Mouse (Mus musculus) liver, embryonic 11.5 days (tissue): ENCODE measurements at regions not wholly inside any gene's neighbourhood (a gene's known extent, or its start where the extent isn't known, plus 50 kb on each side); places are given as distances from the start of the nearest gene placed in this dataset.
"Not testable (repeated sequence)": the region's sequence is repeated elsewhere in the genome, so short reads cannot be mapped to it uniquely, and the experiment has no call there.

Experiments used
- ATAC-seq: fragments of 200-750 bp; cut with Nextera tagmentation; replicated peaks from 2 replicates; pipeline ENCODE4 v1.8.0; 2017; ENCODE audit warnings: moderate number of reproducible peaks, mild to moderate bottlenecking, moderate TSS enrichment, moderate library complexity; ENCODE audit not compliant: low FRiP score
- DNase-seq: peaks from one replicate; pipeline ENCODE4 v3.0.0-alpha.2; 2017; ENCODE audit warnings: low spot score
- H3K27ac ChIP-seq: fragments of 300-500 bp; sonication (generic); 2 replicates; pipeline ENCODE4 v1.5.1; 2014; ENCODE audit warnings: mild to moderate bottlenecking, low read depth, low read length, control low read depth
- H3K27me3 ChIP-seq: fragments of 300-500 bp; sonication (generic); replicated peaks from 2 replicates; pipeline ENCODE4 v1.6.1; 2014; ENCODE audit warnings: low read length, mixed read lengths; ENCODE audit not compliant: control insufficient read depth, insufficient read depth
- H3K36me3 ChIP-seq: fragments of 300-500 bp; sonication (generic); 2 replicates; pipeline ENCODE4 v1.6.1; 2014; ENCODE audit warnings: mild to moderate bottlenecking, low read length, moderate library complexity, mixed read lengths; ENCODE audit not compliant: control insufficient read depth, insufficient read depth
- H3K4me1 ChIP-seq: fragments of 300-500 bp; sonication (generic); replicated peaks from 2 replicates; pipeline ENCODE4 v1.6.1; 2014; ENCODE audit warnings: low read length, mixed read lengths; ENCODE audit not compliant: control insufficient read depth, insufficient read depth
- H3K4me2 ChIP-seq: fragments of 300-500 bp; sonication (generic); 2 replicates; pipeline ENCODE4 v1.6.1; 2014; ENCODE audit warnings: mild to moderate bottlenecking, control low read depth, moderate library complexity
- H3K4me3 ChIP-seq: fragments of 300-500 bp; sonication (generic); 2 replicates; pipeline ENCODE4 v1.5.1; 2014; ENCODE audit warnings: low read depth, low read length, control low read depth
- H3K9ac ChIP-seq: fragments of 300-500 bp; sonication (generic); 2 replicates; pipeline ENCODE4 v1.6.1; 2014; ENCODE audit warnings: low read depth, low read length, control low read depth
- H3K9me3 ChIP-seq: fragments of 300-500 bp; sonication (generic); 2 replicates; pipeline ENCODE4 v1.6.1; 2016; ENCODE audit warnings: low read length, inconsistent platforms, mixed read lengths; ENCODE audit not compliant: control insufficient read depth
- WGBS: fragments of 180-500 bp; shearing (Covaris S2); extraction: QIAGEN DNeasy Blood & Tissue Kit; methylation state at CpG from one replicate; pipeline ENCODE4 v1.1.7; 2014; 5-methylcytosine and 5-hydroxymethylcytosine counted together

DNA sequence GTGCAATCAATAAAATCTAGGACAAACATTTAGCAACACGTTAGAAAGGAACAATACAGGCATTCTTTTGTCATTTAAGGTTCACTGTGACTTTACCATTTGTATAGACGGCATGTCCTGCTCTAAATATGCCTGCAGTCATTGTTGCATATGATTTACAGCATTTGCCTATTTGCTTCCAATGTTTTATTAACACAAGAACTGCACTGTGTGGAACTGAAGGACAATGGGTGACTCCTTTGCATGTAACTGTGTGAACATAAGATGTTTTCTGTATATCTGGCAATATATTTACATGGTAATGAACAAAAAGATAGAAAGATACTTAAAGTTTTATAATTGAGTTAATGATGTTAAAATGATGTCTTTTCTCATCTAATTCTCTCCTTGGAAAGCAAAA is 57.1 kb downstream of the Pou4f1 start:
- DNase-seq (no peak), ATAC-seq (no peak)
- no peaks in the 10 kb centered on the region for H3K4me1 ChIP-seq
- no peaks in the 10 kb centered on the region for H3K9me3 ChIP-seq
- H3K4me2 ChIP-seq = no peak overlapping the region
- no peaks in the 10 kb centered on the region for H3K27me3 ChIP-seq
- 68% methylated on average over 2 of the region's 2 CpGs for WGBS
- no peaks in the 10 kb centered on the region for H3K36me3 ChIP-seq
- H3K9ac ChIP-seq = no peak overlapping the region
- H3K4me3 ChIP-seq = no peak overlapping the region
- H3K27ac ChIP-seq = no peak overlapping the region

DNA sequence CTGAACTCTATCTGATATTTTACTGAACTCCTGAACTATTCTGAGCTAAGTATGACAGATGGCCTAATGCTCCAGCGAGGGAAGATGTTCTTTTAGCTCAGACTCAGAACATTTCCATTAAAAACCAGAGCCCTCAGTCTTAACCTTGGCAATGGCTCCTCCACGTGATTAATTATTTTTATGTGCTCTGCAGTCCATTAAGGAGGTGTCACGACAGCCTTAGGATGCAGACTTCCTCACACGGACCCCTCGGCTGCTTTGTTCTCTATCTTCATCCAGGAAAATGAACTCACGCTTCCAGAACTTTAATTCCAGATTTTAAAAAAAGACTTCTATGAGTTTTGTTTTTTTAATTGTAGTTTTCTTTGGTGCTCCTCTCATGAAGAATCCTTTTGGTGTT is 57.5 kb downstream of the Pou4f1 start:
- H3K9ac ChIP-seq = no peak overlapping the region
- no peaks in the 10 kb centered on the region for H3K36me3 ChIP-seq
- no peak overlapping the region for H3K27ac ChIP-seq
- ATAC-seq = no peak
- no peaks in the 10 kb centered on the region for H3K4me1 ChIP-seq
- H3K4me2 ChIP-seq = no peak overlapping the region
- 55% methylated on average over 6 of the region's 6 CpGs for WGBS
- H3K27me3 ChIP-seq = no peaks in the 10 kb centered on the region
- DNase-seq = no peak
- no peak overlapping the region for H3K4me3 ChIP-seq
- no peaks in the 10 kb centered on the region for H3K9me3 ChIP-seq

- Histone ChIP-seq H3K27ac (no peak overlapping the region), H3K36me3 (no peaks in the 10 kb centered on the region), H3K9me3 (no peaks in the 10 kb centered on the region), H3K4me3 (no peak overlapping the region), H3K4me2 (no peak overlapping the region), H3K9ac (no peak overlapping the region), H3K27me3 (no peaks in the 10 kb centered on the region), H3K4me1 (no peaks in the 10 kb centered on the region)
- ATAC-seq = no peak
- DNase-seq = no peak
- WGBS = 83% methylated on average over 3 of the region's 3 CpGs
Observed at GRCm38 (mm10) chr14:104406062-104406461, 61.7 kb downstream of the Pou4f1 start.

- 80% methylated on average over 8 of the region's 8 CpGs for WGBS
- no peak overlapping the region for H3K4me3 ChIP-seq
Observed at GRCm38 (mm10) chr14:104389297-104390071, 78.3 kb downstream of the Pou4f1 start.

DNA sequence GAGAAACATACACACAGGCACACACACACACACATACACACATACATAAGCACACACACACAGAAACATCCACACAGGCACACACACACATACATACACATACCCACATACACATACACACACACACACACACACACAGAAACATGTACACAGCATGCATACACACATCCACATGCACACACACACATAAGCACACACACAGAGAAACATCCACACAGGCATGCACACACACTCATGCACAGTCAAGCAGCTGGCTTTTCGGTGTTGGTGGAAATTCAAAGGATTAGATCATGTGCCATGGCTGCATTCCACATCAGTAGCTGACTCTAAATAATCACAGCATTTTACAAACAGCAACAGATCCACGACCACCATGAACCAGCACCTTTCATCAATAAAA is 78.9 kb downstream of the Pou4f1 start:
- Histone ChIP-seq H3K36me3 (no peaks in the 10 kb centered on the region), H3K27me3 (no peaks in the 10 kb centered on the region), H3K27ac (no peak overlapping the region), H3K4me3 (no peak overlapping the region), H3K9ac (no peak overlapping the region), H3K4me1 (no peaks in the 10 kb centered on the region), H3K9me3 (no peaks in the 10 kb centered on the region), H3K4me2 (no peak overlapping the region)
- no peak for ATAC-seq
- 77% methylated on average over 2 of the region's 2 CpGs for WGBS
- DNase-seq = no peak

More at GRCm38 (mm10) chr14:104389297-104390071, 78.3 kb downstream of the Pou4f1 start:
- Histone ChIP-seq H3K36me3 (no peaks in the 10 kb centered on the region), H3K9ac (no peak overlapping the region), H3K9me3 (no peaks in the 10 kb centered on the region), H3K27ac (no peak overlapping the region), H3K4me2 (no peak overlapping the region), H3K4me1 (no peaks in the 10 kb centered on the region), H3K27me3 (no peaks in the 10 kb centered on the region)
- ATAC-seq (no peak), DNase-seq (no peak)

- Histone ChIP-seq H3K9ac (no peak overlapping the region), H3K27me3 (no peaks in the 10 kb centered on the region), H3K27ac (no peak overlapping the region), H3K9me3 (no peaks in the 10 kb centered on the region), H3K4me3 (no peak overlapping the region), H3K36me3 (no peaks in the 10 kb centered on the region), H3K4me2 (no peak overlapping the region), H3K4me1 (no peaks in the 10 kb centered on the region)
- no peak for DNase-seq
- 73% methylated on average over 5 of the region's 5 CpGs for WGBS
- no peak for ATAC-seq
Observed at GRCm38 (mm10) chr14:104380986-104381385, 86.8 kb downstream of the Pou4f1 start.

GRCm38 (mm10) chr14:104372776-104373175 is 95.0 kb downstream of the Pou4f1 start:
- Histone ChIP-seq H3K27me3 (no peaks in the 10 kb centered on the region), H3K4me1 (no peaks in the 10 kb centered on the region), H3K9ac (no peak overlapping the region), H3K4me3 (no peak overlapping the region), H3K9me3 (no peaks in the 10 kb centered on the region), H3K36me3 (no peaks in the 10 kb centered on the region), H3K27ac (no peak overlapping the region), H3K4me2 (no peak overlapping the region)
- ATAC-seq (no peak), DNase-seq (no peak)
- WGBS = 78% methylated on average over 7 of the region's 7 CpGs

- no peak overlapping the region for H3K4me2 ChIP-seq
- H3K27me3 ChIP-seq = no peaks in the 10 kb centered on the region
- H3K36me3 ChIP-seq = no peaks in the 10 kb centered on the region
- DNase-seq (no peak), ATAC-seq (no peak)
- H3K9ac ChIP-seq = no peak overlapping the region
- no peaks in the 10 kb centered on the region; the same call in 1 of the 2 replicates for H3K9me3 ChIP-seq
- H3K27ac ChIP-seq = no peak overlapping the region
- H3K4me1 ChIP-seq = no peaks in the 10 kb centered on the region
- no peak overlapping the region for H3K4me3 ChIP-seq
- WGBS = 79% methylated on average over 1 of the region's 1 CpGs
Observed at GRCm38 (mm10) chr14:104356636-104357035, 111.2 kb downstream of the Pou4f1 start.

DNA sequence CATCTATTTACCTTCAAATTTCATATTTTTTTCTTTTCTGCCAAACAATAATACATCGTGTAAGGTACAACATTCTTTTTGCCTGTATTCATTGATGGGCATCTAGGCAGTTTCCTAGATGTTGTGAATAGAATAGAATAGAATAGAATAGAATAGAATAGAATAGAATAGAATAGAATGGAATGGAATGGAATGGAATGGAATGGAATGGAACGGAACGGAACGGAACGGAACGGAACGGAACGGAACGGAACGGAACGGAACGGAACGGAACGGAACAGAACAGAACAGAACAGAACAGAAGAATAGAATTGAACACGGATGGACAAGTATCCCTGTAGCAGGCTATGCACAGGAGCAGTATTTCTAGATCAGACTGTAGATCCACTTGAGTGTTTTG is 131.0 kb downstream of the Pou4f1 start:
- not testable (repeated sequence) for H3K27ac ChIP-seq, DNase-seq, ATAC-seq, H3K4me2 ChIP-seq, H3K36me3 ChIP-seq, H3K27me3 ChIP-seq, H3K4me3 ChIP-seq, H3K9me3 ChIP-seq, H3K9ac ChIP-seq, H3K4me1 ChIP-seq
- WGBS = 87% methylated on average over 15 of the region's 15 CpGs
